Mouse (Mus musculus) gastrocnemius, adult 8-10 months (tissue): ENCODE data around the gene Tcf12. TPM values are rescaled to one million over a fixed set of nuclear protein-coding genes. Genes with fewer than 3 reads are reported as not detected.

ENCODE experiments used
- DNase-seq, 2 experiments: peaks; one replicate each; pipeline ENCODE4 v3.0.0; 2022; ENCODE audit warnings: low spot score in 2 of 2
- total RNA-seq, 4 experiments: library from RNA; stranded (reverse); gene quantifications; 2 replicates each; pipeline ENCODE4 v1.2.4; 2022

The Tcf12 gene
- total RNA-seq, 4 experiments from 2014 or later: 16.6 to 26.1 (median 23.5) TPM

- no peak for DNase-seq
Measured at GRCm38 (mm10) chr9:71841850-71842249, 269.8 kb downstream of the Tcf12 start.

- no peak for DNase-seq
Measured at GRCm38 (mm10) chr9:71837366-71837765, 274.3 kb downstream of the Tcf12 start.

- DNase-seq: no peak
Measured at GRCm38 (mm10) chr9:71836366-71836765, 275.3 kb downstream of the Tcf12 start.

- DNase-seq: no peak
Measured at GRCm38 (mm10) chr9:71835203-71835815, 276.4 kb downstream of the Tcf12 start.

GRCm38 (mm10) chr9:71834707-71835106 is 277.0 kb downstream of the Tcf12 start:
- DNase-seq: no peak

- DNase-seq: peak; percentile 66 to 74
Measured at GRCm38 (mm10) chr9:71831756-71832699, 279.6 kb downstream of the Tcf12 start.

GRCm38 (mm10) chr9:71830994-71831393 is 280.7 kb downstream of the Tcf12 start:
- no peak for DNase-seq

DNA sequence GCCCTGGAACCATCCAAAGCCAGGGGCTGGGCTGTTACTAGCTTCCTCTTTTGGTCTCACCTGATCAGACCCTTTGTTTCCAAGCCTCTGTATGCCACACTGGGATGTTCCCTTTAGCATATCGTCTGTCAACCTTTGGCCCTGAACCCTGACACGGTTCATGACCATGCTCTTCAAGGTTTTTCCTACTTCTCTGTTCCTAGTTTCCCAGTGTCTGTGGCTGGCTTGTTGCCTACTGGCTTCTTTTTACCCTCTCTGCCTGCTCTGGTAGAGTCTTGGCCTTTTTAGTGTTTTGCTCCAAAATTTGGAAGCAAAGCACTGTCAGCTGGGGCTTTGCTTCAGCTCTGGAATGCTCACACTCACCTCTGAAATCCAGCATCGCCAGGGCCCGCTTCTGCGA is 281.3 kb downstream of the Tcf12 start:
- DNase-seq: no peak

- DNase-seq: no peak
Measured at GRCm38 (mm10) chr9:71829753-71830152, 281.9 kb downstream of the Tcf12 start.

DNA sequence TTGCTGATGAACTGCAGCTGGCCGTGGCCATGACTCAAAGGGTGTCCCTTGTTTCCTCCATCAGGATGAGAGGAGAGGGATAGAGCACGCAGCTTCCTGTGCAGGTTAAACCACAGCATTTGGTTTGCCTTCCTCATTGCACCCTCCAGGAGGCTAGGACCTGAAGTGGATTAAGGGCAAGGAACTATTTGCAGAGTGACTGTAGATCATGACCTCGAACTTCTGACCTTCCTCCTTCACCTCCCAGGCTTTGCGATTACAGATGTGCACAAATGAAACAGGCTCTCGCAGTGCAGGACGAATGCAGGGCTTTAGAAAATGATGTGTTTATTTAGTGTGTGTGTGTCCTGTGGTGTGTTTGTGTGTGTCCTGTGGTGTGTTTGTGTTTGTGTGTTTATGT is 282.5 kb downstream of the Tcf12 start:
- DNase-seq: no peak

GRCm38 (mm10) chr9:71827371-71827770 is 284.3 kb downstream of the Tcf12 start:
- DNase-seq: no peak

DNA sequence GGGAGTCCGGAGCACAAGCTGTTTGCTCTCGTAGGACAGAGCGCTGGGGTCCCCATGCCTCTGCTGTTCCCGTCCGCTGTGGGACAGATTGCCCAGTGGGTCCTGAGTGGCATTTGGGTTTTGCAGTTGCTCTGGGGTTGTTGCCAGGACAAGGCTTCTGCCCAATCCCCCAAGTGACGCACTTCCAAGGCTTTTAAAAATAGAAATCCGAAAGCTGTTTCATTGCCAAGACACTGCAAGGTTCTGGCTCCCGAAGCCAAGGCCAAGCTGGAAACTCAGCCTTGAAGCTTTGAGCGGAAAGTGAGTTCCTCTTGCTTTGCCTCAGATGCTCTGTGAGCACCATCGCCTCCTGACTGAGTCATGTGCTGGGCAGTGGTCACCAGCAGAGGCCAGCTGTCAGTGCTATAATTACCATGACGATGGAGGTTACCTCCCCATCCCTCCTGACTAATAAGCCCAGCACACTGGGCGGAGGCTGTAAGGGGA is 285.6 kb downstream of the Tcf12 start:
- DNase-seq: peak; percentile 69 to 78

GRCm38 (mm10) chr9:71822003-71822402 is 289.7 kb downstream of the Tcf12 start:
- DNase-seq: no peak

DNA sequence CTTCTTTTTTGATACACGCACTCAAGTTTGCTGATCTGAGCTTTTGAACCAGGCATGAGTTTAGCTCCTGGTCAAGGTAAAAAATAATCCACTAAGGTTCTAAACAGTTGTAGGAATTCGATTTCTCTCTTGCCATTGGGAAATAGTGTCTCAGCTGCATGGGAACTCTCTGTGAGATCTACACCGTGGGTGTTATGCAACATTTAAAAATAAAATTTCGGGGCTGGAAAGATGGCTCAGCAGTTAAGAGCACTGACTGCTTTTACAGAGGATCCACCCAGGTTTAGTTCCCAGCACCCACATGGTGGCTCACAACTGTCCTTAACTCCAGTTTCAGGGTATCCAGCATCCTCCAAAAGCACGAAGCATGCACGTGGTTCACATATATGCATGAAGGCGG is 293.2 kb downstream of the Tcf12 start:
- no peak for DNase-seq

GRCm38 (mm10) chr9:71816121-71816520 is 295.6 kb downstream of the Tcf12 start:
- DNase-seq: no peak

DNA sequence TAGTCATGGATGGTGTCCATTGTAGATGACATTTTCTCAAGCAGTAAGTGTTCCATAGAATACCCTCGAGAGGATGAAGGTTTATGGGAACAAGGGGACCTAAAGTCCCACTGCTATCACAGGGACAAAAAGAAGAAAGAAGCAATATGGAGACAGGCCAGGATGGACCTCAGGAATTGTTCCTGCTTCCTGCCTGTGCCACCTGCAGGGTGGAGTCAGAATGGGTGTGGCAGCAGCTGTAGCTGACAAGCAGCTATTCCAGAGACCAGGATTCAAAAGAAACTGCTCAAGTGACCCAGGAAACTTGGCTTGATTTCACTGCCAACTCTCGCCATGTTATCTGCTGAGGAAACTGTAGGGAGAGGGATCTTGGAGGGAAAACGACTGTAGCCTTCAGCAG is 298.1 kb downstream of the Tcf12 start:
- no peak for DNase-seq

DNA sequence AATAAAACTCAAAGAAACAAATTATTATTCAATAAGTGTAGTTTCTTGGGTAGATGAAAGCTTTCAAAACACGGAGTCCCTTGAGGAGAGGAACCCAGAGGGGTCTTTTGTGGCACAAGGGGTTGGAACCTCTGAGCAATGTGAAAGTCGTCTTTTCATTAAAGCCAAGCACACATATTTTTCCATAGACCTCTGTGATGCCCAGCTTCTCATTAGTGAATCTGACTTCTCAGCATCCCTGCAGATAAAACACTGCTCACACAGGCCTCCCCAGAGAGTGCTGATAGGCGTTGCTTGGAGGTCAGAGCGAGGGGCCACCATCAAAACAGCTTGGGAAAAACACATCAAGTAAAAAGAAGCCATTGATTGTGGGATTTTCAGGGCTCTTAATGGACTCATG is 298.8 kb downstream of the Tcf12 start:
- DNase-seq: no peak

GRCm38 (mm10) chr9:71812402-71812801 is 299.3 kb downstream of the Tcf12 start:
- no peak for DNase-seq

DNA sequence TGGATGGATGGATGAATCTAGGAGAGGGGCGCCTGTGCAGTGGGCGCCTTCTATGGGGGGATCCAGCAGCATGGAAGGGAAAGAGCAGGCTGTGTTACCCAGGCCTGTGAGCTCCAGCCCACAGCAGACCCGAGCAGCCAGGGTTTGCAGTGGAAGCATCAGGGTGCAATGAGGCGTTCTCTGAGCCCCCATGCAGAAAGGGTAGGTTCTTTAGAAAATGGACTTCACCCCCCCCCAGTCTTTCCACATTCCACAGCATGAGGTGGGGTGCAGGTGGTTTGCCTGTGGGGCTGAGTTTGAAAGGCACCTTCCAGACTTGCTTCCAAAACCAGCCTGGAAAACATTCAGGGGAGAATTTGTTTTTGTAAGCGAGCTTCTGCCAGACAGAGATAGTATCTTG is 300.3 kb downstream of the Tcf12 start:
- no peak for DNase-seq

- DNase-seq: no peak
Measured at GRCm38 (mm10) chr9:71810723-71811122, 300.9 kb downstream of the Tcf12 start.

DNA sequence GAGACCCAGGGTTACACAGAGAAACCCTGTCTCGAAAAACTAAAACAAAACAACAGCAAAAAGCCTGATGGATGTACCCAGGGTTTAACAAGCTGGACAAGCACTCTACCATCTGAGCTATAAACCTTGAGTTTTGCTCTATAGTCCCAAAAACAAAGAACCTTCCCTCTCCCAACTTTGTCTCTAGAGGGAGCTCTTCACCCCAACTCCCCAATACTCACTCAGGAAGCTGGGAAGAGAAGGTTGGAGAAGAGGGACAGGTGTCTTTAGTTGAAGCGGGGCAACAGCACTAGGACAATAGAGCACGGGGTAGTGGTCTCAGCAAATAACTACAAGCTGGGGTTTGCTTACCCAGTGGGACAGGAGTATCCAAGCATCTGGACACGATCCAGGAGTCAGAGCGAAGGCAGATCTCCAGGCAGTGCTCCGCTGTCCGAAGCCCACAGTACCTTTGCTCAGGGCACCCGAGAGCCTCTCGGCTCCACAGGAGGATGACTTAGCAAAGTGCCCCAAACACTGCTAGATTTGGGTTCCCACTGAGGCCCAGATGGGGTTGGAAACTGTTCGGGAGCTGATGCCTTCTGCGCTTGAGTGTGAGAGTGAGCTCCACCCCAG is 302.9 kb downstream of the Tcf12 start:
- DNase-seq: no peak

DNA sequence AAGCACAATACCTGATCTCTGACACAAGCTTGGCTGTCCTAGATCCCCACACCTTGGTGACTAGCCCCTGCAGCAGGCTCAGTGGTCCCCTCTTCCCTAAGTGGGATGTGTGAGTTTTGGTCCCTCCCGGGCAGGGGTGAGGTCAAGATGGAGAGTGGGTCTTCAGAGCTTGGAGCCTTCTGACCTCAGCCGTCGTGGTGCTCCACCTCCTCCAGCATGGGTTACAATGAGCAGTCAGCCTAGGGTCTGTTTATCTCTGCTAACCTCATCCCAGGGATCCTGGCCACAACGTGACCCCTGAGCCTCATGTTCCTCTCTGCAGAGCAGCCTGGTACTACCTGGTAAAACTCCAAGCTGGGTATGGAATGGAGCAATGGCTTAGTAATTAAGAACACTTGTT is 303.9 kb downstream of the Tcf12 start:
- DNase-seq: no peak
